Mouse (Mus musculus): ENCODE results near the gene Sh3bp1.

- TF ChIP-seq CTCF (IDR thresholded peaks at IDR 0.05; ENCODE audit: low read depth): no peak
- no peak for TF ChIP-seq EP300 (IDR thresholded peaks at IDR 0.05; ENCODE audit: low read depth)
Observed at GRCm38 (mm10) chr15:78900585-78901421, 1.2 kb downstream of the Sh3bp1 start.

Measured in heart, postnatal 0 days (tissue).